Mouse (Mus musculus): ENCODE measurements around the gene Gm10842.
"Not testable (repeated sequence)": the region's sequence is repeated elsewhere in the genome, so short reads cannot be mapped to it uniquely, and the experiment has no call there.

Gm10842 gene

DNA sequence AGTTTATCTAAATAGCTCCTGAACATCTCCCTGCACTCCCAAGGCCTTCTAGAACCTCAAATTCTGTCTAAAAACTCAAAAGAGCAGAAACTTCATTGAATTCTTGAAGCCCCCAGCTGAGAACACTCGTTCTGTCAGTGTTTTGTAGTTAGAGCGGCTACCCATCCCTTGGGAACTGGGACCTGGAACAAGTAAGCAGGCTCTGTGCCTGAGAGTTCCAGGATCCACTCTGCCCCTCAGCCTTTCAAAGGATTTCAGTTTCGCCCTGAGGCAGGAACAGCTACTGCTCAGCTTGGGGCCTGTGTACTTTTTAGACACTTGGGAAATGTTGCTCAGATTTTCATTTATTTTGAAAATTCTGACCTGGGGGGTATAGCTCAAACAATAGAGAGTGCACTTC, at the start of gene Gm10842:
Gm10842 (plus strand) TSS at position 301 of the 400 bp plus-strand sequence.
- in situ Hi-C loops (cut with MboI, MseI): no loop called here

DNA sequence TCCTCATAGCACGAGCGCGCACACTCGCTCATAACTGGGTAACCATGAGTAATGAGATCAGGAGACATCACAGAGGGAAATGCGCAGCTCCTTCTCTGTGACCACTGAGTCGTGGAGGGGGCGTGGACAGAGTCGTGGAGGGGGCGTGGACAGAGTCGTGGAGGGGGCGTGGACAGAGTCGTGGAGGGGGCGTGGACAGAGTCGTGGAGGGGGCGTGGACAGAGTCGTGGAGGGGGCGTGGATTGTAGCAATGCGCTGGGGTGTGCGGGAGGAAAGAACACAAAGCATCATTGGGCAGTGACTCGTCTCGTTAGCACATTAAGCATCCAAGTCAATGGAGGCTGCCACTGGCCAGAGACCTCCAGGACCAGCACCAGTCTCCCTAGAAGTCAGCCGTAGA, 34.2 kb upstream of the Gm10842 start:
- in situ Hi-C loops (cut with MboI, MseI): loop anchor here (25.0 kb wide), 1 partner anchor 550 kb away; the partner anchor contains the start of genes Cdc27 and Myl4

DNA sequence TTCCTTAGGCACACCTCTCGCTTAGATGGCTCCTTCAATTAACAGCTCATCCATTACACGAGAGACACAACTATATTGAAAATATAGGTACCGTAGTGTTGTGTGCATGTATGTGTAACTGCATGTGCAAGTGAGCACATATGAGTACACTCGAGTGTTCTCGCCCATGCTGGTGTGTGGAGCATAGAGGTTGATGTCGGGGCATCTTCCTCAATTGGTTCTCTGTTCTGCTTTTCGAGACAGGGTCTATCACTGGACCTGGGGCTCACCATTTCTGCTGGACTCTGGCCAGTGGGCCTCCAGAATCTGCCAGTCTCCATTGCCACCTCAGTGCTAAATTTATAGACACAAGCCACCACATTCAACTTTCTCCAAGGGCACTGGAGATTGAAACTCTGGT, 28.9 kb upstream of the Gm10842 start:
- in situ Hi-C loops (cut with MboI, MseI): loop anchor here (25.0 kb wide), 1 partner anchor 556 kb away; the partner anchor contains the start of genes Cdc27 and Myl4

DNA sequence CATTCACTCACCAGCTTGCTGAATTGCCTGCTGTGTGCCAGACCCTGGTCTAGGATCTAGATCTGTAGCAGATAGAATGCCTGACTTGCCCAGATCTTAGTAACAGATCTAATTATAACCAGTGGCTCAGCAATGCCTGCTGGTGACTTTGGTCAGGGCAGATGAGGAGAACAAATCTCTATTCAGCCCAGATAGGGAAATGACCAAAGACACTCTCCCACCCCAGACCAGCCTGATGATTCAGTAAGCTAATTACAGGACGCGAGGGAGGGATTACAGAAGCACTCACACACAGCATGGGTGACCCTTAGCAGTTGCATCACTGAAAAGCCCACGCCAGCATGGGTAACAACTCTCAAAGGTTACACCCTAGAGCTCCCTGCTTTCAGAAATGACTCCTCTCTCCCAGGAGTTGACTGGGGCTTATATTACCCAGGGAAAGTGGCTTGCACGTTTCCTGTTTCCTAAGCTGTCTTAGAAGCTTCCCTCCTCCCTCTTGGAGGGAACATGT, 26.1 kb upstream of the Gm10842 start:
- in situ Hi-C loops (cut with MboI, MseI): loop anchor here (10.0 to 25.0 kb wide), 2 partner anchors 558 to 1416 kb away; partner anchors contain the start of genes Cdc27 and Myl4

DNA sequence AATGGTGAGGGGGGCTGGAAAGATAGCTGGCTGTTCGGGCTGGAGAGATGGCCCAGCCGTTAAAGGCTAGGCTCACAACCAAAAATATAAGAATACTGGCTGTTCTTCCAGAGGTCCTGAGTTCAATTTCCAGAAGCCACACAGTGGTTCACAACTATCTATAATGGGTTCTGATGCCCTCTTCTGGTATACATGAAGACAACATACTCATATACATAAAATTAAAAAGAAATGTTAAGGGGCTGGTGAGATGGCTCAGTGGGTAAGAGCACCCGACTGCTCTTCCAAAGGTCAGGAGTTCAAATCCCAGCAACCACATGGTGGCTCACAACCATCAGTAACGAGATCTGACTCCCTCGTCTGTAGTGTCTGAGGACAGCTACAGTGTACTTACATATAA, 24.9 kb upstream of the Gm10842 start:
- in situ Hi-C loops (cut with MboI, MseI): loop anchor here (10.0 to 25.0 kb wide), 2 partner anchors 559 to 1417 kb away; partner anchors contain the start of genes Cdc27 and Myl4

DNA sequence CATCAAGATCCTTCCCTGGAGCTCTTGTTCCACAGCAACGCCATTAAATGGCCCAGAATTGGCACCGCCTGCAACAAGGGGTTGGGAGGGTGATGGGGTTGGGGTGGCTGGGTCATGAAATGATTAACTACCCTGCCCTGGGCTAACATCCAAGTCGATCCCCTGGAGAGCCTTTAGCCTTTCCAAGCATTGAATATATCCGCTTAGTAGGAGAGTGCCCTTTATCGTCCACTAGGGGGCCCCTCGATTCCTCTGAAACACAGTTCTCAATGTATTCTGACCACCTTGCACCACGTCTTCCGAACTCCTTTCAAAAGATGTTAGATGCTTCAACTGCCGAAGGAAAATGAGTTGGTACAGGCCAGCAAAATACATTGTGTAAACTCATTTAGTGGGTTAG, 22.7 kb upstream of the Gm10842 start:
- in situ Hi-C loops (cut with MboI, MseI): loop anchor here (10.0 to 25.0 kb wide), 2 partner anchors 562 to 1419 kb away; partner anchors contain the start of genes Cdc27 and Myl4

DNA sequence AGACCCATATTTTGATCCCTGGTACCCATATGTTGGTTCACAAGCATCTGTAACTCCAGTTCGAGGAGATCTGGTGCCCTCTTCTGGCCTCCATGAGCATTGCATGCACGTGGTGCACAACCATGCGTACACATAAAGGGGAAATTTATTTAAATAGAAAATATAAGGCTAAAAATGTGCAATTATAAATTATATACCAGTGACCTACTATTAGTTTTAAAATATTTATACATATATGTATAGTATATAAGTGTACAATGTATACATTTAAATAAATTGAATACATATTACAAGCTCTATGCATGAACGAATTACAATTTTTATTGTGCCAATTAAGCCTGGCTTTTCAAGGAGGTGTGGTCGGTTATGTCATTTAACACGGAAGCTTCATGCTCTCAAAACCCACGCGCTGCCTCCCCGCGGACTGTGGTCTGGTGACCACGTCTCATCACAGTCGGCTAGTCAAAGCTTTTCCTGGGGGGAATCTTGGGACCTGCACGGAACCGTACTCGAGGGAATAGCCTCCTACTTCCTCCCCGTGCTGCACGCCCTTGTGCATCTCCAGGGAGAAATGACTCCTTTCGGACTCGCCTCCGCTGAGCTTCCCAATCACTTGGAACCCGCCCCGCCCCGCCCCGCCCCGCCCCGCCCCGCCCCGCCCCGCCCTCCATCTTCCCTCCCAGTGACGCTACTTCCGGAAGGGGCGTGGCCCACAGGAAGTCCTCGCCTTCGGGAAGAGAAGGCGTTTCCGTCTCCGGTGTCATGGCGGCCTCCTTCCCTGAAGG, 20.8 kb upstream of the Gm10842 start, which contains the start of gene Mettl2:
Mettl2 (plus strand) TSS at position 691 of the 785 bp plus-strand sequence.
- in situ Hi-C loops (cut with MboI, MseI): loop anchor here (10.0 kb wide), 1 partner anchor 1421 kb away; no protein-coding TSS in a partner anchor

DNA sequence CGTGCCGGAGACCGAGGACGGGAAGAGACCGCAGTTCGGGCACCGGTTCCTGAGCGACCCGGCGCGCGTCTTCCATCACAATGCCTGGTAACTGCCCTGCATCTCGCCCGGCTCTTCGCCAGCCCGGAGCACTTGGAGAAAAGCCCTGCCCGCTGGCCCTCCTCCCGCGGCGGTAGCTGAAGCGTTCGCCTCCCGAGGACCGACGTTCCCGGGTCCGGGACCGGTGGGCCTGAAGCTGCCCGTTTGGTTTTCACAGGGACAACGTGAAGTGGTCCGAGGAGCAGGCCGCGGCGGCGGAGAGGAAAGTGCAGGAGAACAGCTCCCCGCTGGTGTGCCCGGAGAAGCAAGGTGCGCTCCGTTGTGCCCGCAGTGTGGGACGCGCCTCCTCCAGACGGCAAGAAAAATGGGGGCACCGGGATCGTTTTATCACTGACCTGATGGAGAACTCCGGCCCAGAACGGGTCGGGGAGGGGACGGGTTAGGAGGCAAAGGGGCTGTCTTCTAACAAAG, 20.1 kb upstream of the Gm10842 start:
- in situ Hi-C loops (cut with MboI, MseI): loop anchor here (10.0 kb wide), 1 partner anchor 1422 kb away; no protein-coding TSS in a partner anchor

DNA sequence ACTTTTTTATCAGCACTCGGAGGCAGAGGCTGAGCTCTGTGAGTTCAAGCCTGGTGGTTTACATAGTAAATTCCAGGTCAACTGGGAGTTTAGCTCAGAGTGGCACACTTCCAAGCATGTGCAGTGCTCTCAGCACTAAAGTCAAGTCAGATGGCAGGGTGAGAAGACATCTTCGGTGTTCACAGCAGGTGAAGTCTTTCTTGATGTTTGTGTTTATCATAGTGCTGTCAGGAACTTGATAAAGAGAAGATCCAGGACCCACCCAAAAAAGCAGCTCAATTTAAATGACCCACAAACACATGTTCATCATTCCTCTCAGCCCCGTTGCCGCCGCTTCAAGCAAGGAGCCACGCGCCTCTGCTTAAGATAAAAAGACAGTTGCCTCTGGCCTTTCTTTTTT, 11.0 kb upstream of the Gm10842 start:
- in situ Hi-C loops (cut with MboI, MseI): no loop called here

DNA sequence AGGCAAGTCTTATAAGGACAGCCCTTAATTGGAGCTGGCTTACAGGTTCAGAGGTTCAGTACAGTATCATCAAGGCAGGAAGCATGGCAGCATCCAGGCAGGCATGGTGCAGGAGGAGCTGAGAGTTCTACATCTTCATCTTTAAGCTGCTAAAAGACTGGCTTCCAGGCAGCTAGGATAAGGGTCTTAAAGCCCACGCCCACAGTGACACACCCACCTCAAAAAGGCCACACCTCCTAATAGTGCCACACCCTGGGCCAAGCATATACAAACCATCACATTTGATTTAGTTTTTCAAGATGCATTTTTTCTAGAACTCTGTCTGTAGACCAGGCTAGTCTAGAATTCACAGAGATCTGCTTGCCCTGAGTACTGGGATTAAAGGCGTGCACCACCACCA, 9.4 kb upstream of the Gm10842 start:
- in situ Hi-C loops (cut with MboI, MseI): not testable (repeated sequence)

DNA sequence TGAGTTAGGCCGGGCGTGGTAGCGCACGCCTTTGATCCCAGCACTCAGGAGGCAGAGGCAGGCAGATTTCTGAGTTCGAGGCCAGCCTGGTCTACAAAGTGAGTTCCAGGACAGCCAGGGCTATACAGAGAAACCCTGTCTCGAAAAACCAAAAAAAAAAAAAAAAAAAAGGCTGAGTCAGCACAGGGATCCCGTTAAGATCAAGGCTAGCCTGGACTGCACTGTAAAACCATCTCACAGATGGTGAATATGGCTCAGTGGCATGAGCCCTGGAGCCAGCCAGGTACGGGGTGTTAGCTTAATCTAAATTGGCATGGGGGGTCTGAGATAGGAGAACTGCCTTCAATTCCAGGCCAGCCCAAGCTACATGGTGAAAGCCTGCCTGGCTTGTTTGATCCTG, 6.2 kb upstream of the Gm10842 start:
- in situ Hi-C loops (cut with MboI, MseI): not testable (repeated sequence)

DNA sequence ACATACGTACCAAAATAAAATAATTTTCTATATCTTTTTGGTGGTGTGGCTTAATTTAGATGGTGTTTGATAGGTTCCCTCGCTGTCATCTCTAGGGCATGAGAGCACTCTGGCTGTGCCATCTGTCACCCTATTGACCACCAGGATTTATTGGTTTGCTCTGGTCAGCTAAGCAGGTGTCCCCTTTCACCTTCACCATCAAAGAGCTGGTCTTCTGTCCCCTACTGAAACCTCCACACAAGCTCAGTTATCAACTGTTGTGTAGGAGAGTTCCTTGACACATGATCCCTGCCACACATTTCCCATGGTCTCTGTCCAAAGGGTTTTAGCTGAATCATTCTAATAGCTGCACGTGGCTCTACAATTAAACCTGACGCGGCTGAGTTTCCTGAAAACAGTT, 5.6 kb upstream of the Gm10842 start:
- in situ Hi-C loops (cut with MboI, MseI): no loop called here

DNA sequence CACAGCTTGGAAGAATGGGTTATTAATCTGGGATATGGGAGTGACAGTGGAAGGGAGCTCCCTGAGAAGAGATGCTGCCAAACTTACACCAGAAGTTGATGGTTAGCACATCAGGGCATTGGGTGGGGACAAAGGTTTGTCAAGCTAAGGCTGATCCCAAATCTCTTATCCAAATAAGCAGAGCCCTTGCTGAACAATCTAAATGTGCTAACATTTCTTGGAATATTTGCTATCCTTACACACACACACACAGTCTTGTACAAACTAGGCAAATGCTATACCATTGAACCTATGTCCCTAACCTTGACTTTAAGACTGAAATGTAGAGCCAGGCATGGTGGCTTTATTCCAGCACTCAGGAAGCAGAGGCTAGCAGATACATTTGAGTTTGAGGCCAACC, 3.1 kb upstream of the Gm10842 start:
- in situ Hi-C loops (cut with MboI, MseI): no loop called here

DNA sequence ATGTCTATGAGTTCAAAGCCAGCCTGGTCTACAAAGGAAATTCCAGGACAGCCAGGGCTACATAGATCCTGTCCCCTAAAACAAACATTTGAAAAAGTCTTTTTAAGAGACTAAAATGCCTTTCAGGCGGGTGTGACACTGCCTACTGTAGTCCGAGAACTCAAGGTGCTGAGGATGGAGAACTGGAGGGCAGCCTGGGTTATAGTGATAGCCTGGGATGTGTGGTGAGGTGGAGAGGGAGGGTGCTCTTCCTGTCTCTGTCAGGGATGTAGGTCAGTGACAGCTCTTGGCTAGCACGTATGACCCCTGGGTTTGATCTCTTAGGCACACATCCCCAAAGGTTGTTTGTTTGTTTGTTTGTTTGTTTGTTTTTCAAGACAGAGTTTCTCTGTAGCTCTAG, 2.6 kb upstream of the Gm10842 start:
- in situ Hi-C loops (cut with MboI, MseI): no loop called here

DNA sequence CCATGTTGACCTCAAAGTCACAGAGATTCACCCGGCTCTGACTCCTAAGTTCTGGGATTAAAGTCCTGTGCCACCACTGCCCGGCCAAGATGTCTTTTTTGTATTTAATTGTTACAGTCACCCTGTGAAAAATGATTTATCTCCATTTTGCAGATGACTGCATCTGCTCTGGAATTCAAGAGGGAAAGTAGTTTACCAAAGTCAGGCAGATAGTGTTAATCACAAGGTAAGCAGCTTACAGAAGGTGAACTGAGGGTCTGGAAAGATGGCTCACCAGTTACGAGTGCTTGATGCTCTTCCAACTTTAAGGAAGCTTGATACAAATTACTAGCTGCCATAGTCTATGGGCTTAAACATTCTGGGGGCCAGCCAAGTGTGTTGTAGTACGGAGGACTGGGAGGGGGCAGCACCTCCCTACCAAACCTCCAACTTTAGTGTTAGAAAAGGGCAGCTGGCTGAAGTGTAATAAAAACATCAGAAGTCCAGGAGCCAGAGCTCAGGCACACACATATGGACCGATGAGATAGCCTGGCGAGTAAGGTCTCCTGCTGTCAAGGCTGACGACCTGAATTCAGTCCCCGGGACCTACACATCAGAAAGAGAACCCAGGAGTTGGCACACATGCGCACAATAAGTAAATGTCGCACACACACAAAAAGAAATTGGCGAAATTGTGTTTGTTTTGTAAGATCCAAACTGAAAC, 2.0 kb upstream of the Gm10842 start:
- in situ Hi-C loops (cut with MboI, MseI): no loop called here

DNA sequence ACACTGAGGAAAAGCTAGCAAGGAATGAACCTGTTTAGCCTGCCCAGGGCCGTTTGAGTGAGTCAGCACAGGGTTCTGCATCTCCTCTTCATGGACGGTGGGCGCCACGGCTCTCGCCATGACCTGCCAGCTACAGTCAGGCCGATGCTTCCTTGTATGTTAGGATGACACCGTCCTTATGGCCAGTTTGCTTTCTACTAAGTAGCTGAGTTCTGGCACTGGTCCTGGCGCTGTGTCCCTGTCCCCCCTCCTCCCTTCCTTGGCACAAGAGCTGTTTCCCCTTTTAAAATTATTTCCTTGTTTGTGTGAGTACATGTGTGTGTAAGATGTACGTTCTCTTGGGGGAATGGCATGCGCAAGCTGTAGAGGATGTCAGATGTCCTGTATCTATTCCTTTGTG, 1.5 kb upstream of the Gm10842 start:
- in situ Hi-C loops (cut with MboI, MseI): no loop called here

DNA sequence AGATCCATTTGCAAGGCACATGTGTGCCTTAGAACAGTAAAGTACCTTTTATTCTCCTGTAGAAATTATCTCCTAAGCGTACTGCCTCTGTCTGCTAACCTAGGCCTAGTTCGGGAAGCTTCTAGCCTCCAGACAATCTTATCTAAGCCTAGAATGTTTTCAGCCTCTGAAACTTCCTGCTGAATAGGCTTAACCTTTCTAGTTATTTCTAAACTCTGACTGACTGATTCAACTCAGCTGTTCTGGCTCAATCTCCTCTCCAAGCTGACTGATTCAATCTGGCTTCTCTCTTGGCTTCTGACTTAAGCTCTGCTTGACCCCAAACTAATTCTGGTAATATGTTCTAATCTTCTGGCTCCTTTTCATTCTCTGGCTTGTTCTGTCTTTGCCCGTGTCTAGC, 2.7 kb downstream of the Gm10842 start:
- in situ Hi-C loops (cut with MboI, MseI): no loop called here

DNA sequence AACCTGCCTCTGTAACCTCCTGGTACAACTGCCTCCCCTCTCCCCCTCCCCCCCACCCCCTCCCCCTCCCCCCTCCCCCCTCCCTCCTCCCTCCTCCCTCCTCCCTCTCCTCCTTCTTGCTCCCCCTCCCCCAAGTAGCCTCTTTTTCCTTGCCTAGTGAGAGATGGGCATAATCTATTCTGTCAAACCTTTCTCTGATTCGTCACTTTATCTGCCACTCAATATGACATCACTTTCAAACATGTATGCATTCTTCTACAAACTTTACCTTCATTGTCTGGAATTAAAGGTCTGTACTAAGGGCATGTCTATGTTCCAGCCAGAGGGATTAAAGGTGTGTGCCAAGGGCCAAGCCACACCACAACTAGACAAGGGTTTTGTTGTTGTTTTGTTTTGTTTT, 3.1 kb downstream of the Gm10842 start:
- in situ Hi-C loops (cut with MboI, MseI): no loop called here

DNA sequence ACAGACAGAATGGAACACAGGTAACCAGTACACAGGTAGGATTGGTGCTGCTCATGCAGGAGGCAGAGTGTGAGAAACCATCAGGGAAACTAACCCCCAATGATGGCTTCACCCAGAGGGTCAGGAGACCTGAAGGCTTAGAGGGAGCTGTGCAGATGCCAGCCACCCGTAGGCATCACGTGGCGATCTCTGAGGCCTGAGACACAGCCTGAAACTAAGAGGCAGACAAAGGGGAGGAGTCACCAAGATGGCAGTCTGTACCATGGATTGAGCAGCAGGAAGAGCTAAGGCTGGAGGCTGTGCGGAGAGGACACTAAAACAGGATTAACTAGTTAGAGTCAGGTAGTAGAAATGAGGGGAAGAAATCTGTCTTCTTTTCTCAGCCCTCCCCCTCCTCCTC, 4.0 kb downstream of the Gm10842 start:
- in situ Hi-C loops (cut with MboI, MseI): no loop called here

DNA sequence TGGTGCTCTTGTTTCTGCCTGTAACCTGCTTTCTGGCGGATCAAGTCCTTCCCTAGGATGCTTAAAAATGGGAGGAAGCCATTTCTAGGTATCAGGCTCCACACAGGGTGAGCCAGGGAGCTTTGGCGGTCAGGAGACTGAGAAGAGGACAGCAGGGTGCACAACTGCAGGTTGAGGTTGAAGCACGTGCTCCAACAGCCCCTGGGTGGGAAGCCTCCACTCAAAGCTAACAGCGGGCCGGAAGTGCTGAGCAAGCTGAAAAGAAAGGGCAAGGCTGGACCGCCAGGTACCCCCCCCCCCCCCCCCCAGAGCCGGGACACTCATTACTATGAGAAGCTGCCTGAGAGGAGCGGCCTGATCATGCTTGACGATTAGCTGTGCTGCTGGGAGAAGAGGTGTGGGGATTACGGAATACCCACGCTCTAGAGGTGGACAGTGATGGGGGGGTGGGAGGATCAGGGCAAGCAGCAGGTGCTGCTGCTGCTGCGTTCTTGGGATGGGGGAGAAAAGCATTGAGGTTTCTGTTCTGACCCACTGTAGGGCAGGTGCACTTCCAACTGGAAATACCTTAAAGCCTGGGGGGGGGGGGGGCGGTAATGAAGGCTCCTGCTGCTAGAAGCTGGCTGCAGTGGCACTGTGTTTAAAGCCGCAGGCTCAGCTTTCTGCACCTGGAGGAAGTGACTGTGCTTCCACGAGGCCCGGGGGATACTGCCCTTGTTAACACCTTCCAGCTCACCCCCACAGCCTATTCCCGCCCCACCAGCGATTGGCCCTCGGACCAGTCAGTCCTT, 4.7 kb downstream of the Gm10842 start:
- in situ Hi-C loops (cut with MboI, MseI): no loop called here

DNA sequence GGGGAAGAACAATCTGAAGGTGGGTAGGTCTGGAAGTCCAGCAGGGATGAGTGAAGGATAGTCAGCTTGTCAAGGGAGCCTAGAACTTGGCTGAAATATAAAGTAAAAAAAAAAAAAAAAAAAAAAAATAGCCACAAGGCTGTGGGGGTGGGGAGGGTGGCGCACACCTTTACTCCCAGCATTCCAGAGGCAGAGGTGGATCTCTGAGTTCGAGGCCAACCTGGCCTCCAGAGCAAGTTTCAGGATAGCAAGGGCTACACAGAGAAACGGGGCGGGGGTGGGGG, 5.3 kb downstream of the Gm10842 start:
- in situ Hi-C loops (cut with MboI, MseI): no loop called here
